Mouse (Mus musculus) liver, adult 2 months (tissue): ENCODE data around the gene Cd3g.

Experiments used
- CTCF ChIP-seq: fragments of 200-500 bp; IDR thresholded peaks from 2 replicates; pipeline ENCODE4 v1.5.1; 2011; ENCODE audit warnings: low read depth, low read length, control low read depth
- POLR2A ChIP-seq: fragments of 200-500 bp; IDR thresholded peaks from 2 replicates; pipeline ENCODE4 v1.6.1; 2011; ENCODE audit warnings: low read length, control low read depth; ENCODE audit not compliant: insufficient read depth; ENCODE audit errors: extremely low read depth

- TF ChIP-seq CTCF, result no peak
- no peak for TF ChIP-seq POLR2A
Observed at GRCm38 (mm10) chr9:44982531-44982930, 2.3 kb upstream of the Cd3g start.
